ENCODE assay signal across 9 mouse cellular contexts in the genomic region with DNA sequence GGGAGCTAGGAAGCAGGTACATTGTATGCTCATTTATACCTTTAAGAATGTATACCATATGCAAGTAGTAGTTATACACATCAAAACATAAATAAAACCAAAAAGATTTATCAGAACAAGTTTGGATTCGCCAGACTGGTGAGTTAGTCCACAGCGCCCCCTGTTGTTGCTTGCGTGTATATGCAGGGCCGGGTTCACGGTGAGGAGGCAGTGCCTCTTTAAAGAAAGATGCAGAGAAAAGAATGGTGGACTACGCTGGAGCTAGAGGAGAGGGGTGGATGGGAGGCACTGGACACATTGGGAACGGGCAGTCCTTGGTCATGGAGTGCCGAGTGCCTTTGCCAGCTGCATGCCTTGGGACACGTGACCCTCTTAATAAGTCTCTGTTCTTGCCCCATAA. TPM values are rescaled to one million over a fixed set of nuclear protein-coding genes. Genes with fewer than 3 reads are reported as not detected.
DNase-seq lines count a peak whose midpoint lies in the region; ATAC-seq and TF ChIP-seq lines count a peak whose summit lies in the region.
"Had no signal": no experiment of that assay in that cellular context is flagged by ENCODE, and none has a peak within 500 bp of the region (broad histone marks: within the 10 kb centered on the region; RNA-seq: fewer than 3 reads in every experiment).

No protein-coding gene starts in this region.

- H3K27ac ChIP-seq in MEL (ENCODE audit: control insufficient read depth, low read depth, low read length): no peak overlapping the region

- no peak for TF ChIP-seq POLR2A in MEL (IDR thresholded peaks at IDR 0.05; ENCODE audit: control insufficient read depth in 1 of 2, insufficient read depth in 1 of 2, low read depth in 1 of 2, low read length in 2 of 2, poor library complexity in 1 of 2)

- peaks cover 0 to 3% of the 10 kb centered on the region in 2 experiments; a peak in 2 of 4 replicates for H3K4me1 ChIP-seq in MEL (ENCODE audit: control insufficient read depth in 1 of 2, insufficient read depth in 2 of 2, low read length in 2 of 2)

- H3K4me3 ChIP-seq in MEL (ENCODE audit: control insufficient read depth in 1 of 2, insufficient read depth in 1 of 2, low read depth in 2 of 2, low read length in 2 of 2): no peak overlapping the region

- H3K9ac ChIP-seq in MEL (ENCODE audit: control insufficient read depth, low read depth, low read length, poor library complexity, severe bottlenecking): no peak overlapping the region

- no peaks in the 10 kb centered on the region for H3K79me2 ChIP-seq in MEL (ENCODE audit: control insufficient read depth, insufficient read depth, low read length, poor library complexity)

- no peak for TF ChIP-seq EP300 in MEL (IDR thresholded peaks at IDR 0.05; ENCODE audit: low read depth in 1 of 2, low read length in 2 of 2)

- peak; percentile 92 to 94 (median 94) for TF ChIP-seq CTCF in MEL (IDR thresholded peaks at IDR 0.05 in 2 of 3, conservative IDR thresholded peaks at IDR 0.05 in 1 of 3; ENCODE audit: control insufficient read depth in 1 of 3, insufficient read depth in 1 of 3, low read depth in 2 of 3, low read length in 3 of 3, poor library complexity in 1 of 3, severe bottlenecking in 1 of 3)

- no peaks in the 10 kb centered on the region for H3K9me3 ChIP-seq in MEL (replicated peaks; ENCODE audit: insufficient read depth, low read length)

- DNase-seq in A20 (ENCODE audit: low read depth, low spot score) (peak; percentile 69), MEL (ENCODE audit: low read depth, low spot score) (peak; percentile 79)
- peak; percentile 46 for DNase-seq in cerebellum, adult 9-11 months
- DNase-seq in gastrocnemius, postnatal 10 days: peak; percentile 81
- DNase-seq in kidney, postnatal 14 days: peak; percentile 72
- DNase-seq in lung, adult 18-20 months: peak; percentile 45 to 66
- DNase-seq in right cerebral cortex, postnatal 10 days (ENCODE audit: low spot score in 2 of 2): peak; percentile 65 to 80

- no peaks in the 10 kb centered on the region for H3K36me3 ChIP-seq in MEL (ENCODE audit: control insufficient read depth in 1 of 2, insufficient read depth in 2 of 2, low read length in 2 of 2)

- H3K27me3 ChIP-seq in MEL (ENCODE audit: control insufficient read depth in 1 of 2, insufficient read depth in 2 of 2, low read length in 2 of 2): peaks cover 5 to 9% of the 10 kb centered on the region in 2 experiments

- peak; percentile 84 for TF ChIP-seq RAD21 in MEL (IDR thresholded peaks at IDR 0.05; ENCODE audit: low read depth, low read length)

- no peak; the same call in 1 of the 2 replicates for ATAC-seq in monocyte, adult 5-6 weeks (replicated peaks; ENCODE audit: insufficient number of reproducible peaks, low FRiP score, low TSS enrichment, poor library complexity, severe bottlenecking)

TF ChIP-seq in MEL, 35 proteins besides CTCF, POLR2A, EP300 and RAD21:
- TF ChIP-seq MAFK (IDR thresholded peaks at IDR 0.05; ENCODE audit: borderline replicate concordance, low read depth, low read length) (no peak), ETS1 (IDR thresholded peaks at IDR 0.05; ENCODE audit: low read depth, low read length) (no peak), USF1 (IDR thresholded peaks at IDR 0.05; ENCODE audit: low read depth, low read length) (no peak), SMC3 (IDR thresholded peaks at IDR 0.05; ENCODE audit: low read depth, low read length) (peak; percentile 73), MYB (IDR thresholded peaks at IDR 0.05; ENCODE audit: low read depth, low read length) (no peak), NRF1 (IDR thresholded peaks at IDR 0.05; ENCODE audit: insufficient read depth, low read depth, low read length, poor library complexity, severe bottlenecking) (no peak), ZC3H11A (IDR thresholded peaks at IDR 0.05; ENCODE audit: low read depth, low read length) (peak; percentile 63; the same call in 1 of the 2 replicates), ZNF384 (IDR thresholded peaks at IDR 0.05; ENCODE audit: low read depth, low read length) (peak; percentile 53)

RNA-seq across cellular contexts. Expression of gene Meioc, which starts 12.1 kb away (rescaled TPM):
- total RNA-seq in MEL (2012; rRNA removed): not detected in 2 replicates
- polyA plus RNA-seq in MEL (2012; ENCODE audit: insufficient read depth in 1 of 2, insufficient read length in 2 of 2, low read depth in 1 of 2, low replicate concordance in 2 of 2, missing spikeins in 1 of 2): under 1 TPM in 1 of 2 experiments, not detected in 1; 0.06 TPM
- total RNA-seq in gastrocnemius, postnatal 10 days (2021): not detected
- total RNA-seq in monocyte, adult 5-6 weeks (2017): 0.21 TPM in 1 of 3 replicates, not detected in the others
- polyA plus RNA-seq: large intestine, adult 2 months had no signal

RNA-seq across cellular contexts. Expression of gene Ccdc43, which starts 46.2 kb away (rescaled TPM):
- total RNA-seq in MEL (2012; rRNA removed): 35.2 and 41.7 TPM in 2 replicates
- polyA plus RNA-seq in MEL (2012; ENCODE audit: insufficient read depth in 1 of 2, insufficient read length in 2 of 2, low read depth in 1 of 2, low replicate concordance in 2 of 2, missing spikeins in 1 of 2): 10 to 100 TPM in 1 of 2 experiments, not detected in 1; 39.3 TPM
- 10 to 100 TPM; 81.8 to 88.6 TPM for total RNA-seq in gastrocnemius, postnatal 10 days (2021)
- 26.8 to 44.5 TPM (median 32.6 TPM) in 3 replicates for total RNA-seq in monocyte, adult 5-6 weeks (2017)

RNA-seq across cellular contexts. Expression of gene Fzd2, which starts 47.2 kb away (rescaled TPM):
- not detected in 2 replicates for total RNA-seq in MEL (2012; rRNA removed)
- polyA plus RNA-seq in MEL (2012; ENCODE audit: insufficient read depth in 1 of 2, insufficient read length in 2 of 2, low read depth in 1 of 2, low replicate concordance in 2 of 2, missing spikeins in 1 of 2): not detected
- 10 to 100 TPM in 1 of 2 experiments, 1 to 10 TPM in 1; 8.0 to 12.5 TPM for total RNA-seq in gastrocnemius, postnatal 10 days (2021)
- not detected in 3 replicates for total RNA-seq in monocyte, adult 5-6 weeks (2017)
